Mouse (Mus musculus): ENCODE measurements around the gene 2510002D24Rik.
"Not testable (repeated sequence)": the region's sequence is repeated elsewhere in the genome, so short reads cannot be mapped to it uniquely, and the experiment has no call there.

The 2510002D24Rik gene

GRCm38 (mm10) chr16:18849521-18850190, 13.3 kb downstream of the 2510002D24Rik start:
- not testable (repeated sequence) for DNase-seq (ENCODE audit: low read depth, low spot score)

DNA sequence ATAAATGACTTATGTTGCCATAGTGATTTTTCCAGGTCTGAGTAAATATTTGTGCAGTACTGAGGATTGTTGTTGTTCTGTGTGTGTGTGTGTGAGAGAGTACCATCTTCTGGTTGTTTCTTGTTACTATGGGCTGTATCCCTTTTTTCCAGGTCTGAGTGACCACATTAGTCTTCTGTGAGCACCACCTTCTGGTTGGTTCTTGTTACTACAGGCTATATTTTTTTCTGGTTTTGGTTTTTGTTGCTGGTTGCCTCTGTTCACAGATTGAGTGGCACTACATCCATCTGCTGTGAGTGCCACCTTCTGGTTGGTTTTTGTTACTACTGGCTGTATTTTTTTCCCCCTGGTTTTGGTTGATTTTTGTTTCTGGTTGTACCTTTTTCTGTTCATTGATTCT, 22.2 kb downstream of the 2510002D24Rik start:
- no peak for DNase-seq (ENCODE audit: low read depth, low spot score)

DNA sequence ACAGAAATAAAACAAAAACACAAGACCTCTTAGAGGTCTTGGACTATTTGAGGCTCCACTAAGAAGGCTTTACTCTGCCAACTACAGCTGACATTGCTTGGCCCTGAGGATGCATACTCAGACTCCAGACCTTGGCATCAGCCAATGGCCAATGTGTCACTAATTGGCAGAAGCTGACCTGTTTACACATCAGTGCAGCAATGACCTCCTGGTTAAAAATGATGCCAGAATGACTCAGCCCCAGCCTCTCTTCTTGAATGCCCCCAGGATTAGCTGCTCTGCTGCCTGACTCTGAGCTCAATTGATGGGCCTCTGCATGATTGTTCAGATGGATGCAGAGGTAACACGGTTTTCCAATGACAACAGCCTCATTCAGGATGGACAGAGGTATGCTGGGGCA, 23.8 kb downstream of the 2510002D24Rik start:
- DNase-seq (ENCODE audit: low read depth, low spot score) = no peak

DNA sequence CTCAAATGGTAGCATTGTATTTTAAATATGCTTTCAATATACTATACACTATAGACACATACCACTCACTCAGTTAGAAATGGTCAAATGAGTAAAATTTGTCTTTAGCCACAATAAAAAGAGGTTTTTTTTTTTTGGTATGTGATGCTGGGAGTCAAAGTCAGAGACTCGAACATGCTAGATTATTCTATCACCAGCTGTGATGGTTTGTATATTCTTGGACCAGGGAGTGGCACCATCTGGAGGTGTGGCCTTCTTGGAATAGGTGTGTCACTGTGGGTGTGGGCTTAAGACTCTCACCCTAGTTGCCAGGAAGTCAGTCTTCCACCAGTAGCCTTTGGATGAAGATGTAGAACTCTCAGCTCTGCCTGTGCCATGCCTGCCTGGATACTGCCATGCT, 34.1 kb downstream of the 2510002D24Rik start:
- DNase-seq (ENCODE audit: low read depth, low spot score) = not testable (repeated sequence)

DNA sequence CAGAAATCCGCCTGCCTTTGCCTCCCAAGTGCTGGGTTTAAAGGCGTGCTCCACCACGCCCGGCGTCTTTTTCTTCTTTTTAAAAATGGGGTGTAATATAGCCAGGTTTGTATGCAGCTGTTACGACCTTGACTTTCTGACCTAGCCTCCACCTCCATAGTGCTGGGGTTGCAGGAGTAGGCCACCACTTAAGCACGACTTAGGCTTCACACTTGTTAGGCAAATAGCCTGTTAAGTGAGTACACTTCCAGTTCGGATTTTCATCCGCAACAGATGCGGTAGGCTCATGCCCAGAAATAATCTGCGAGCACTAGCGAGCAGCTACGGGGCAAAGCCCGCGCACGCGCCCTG, 39.7 kb downstream of the 2510002D24Rik start:
- no peak for DNase-seq (ENCODE audit: low read depth, low spot score)

- DNase-seq (ENCODE audit: low read depth, low spot score) = peak; percentile 77
These were observed 40.3 kb downstream of the 2510002D24Rik start, which contains the start of the genes Mrpl40 and Hira for GRCm38 (mm10) chr16:18876442-18877308. Gene Mrpl40, minus strand, starts transcription at chr16:18876862. Gene Hira, plus strand, starts transcription at chr16:18877037.

- no peak for DNase-seq (ENCODE audit: low read depth, low spot score)
These were observed 41.2 kb downstream of the 2510002D24Rik start for GRCm38 (mm10) chr16:18877386-18878090.

DNA sequence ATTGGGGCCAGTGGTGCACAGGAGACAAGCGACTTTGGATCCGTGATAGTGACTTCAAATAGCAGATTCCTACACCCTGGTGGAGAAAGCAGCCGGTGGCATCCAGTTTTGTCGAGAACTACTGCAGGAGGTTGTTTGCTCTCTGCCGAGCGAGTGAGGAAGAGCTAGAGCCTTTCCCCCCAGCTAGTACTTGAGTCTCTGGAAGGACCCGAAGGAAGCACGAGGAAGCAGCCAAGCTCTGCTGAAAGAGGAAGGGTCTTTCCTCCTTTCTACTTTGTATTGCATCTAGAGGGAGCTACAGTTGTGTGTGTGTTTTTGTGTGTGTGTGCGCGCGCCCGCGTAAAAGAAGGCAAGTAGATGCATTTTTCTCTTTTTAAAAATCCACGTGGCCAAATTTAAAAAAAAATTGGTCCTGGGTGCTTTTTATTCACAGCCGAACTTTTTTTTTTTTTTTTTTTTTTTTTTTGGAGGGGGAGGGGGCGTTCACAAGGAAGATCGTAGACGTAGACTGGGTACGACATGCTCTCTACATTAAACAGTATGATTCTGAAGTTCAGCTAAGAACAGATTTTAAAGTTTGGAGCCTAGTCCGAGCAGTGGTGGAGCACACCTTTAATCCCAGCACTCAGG, 41.8 kb downstream of the 2510002D24Rik start:
- DNase-seq (ENCODE audit: low read depth, low spot score) = no peak

- no peak for DNase-seq (ENCODE audit: low read depth, low spot score)
These were observed 47.7 kb downstream of the 2510002D24Rik start for GRCm38 (mm10) chr16:18884044-18884443.

Measured in retina, adult 2 months (tissue).